Mouse (Mus musculus): Measurements from ENCODE around the gene Irak2.

The Irak2 gene

DNA sequence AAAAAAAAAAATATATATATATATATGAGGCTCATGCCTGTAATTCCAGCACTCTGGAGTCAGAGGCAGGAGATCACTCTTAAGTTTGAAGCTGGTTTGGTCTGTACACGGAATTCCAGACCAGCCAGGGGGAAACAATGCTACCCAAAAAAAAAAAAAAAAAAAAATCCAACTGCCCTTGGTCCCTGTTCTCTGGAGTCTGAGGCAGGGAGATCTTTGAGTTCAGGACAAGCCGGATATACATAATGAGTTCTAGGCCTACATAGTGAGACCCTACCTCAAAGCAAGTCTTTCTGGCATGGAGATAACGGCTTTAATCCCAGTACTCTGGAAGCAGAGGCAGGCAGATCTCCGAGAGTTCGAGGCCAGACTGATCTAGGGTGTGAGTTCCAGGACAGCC, 14.9 kb upstream of the Irak2 start:
- TF ChIP-seq GATA4 (IDR thresholded peaks at IDR 0.05; ENCODE audit: insufficient replicate concordance, low read length): no peak

DNA sequence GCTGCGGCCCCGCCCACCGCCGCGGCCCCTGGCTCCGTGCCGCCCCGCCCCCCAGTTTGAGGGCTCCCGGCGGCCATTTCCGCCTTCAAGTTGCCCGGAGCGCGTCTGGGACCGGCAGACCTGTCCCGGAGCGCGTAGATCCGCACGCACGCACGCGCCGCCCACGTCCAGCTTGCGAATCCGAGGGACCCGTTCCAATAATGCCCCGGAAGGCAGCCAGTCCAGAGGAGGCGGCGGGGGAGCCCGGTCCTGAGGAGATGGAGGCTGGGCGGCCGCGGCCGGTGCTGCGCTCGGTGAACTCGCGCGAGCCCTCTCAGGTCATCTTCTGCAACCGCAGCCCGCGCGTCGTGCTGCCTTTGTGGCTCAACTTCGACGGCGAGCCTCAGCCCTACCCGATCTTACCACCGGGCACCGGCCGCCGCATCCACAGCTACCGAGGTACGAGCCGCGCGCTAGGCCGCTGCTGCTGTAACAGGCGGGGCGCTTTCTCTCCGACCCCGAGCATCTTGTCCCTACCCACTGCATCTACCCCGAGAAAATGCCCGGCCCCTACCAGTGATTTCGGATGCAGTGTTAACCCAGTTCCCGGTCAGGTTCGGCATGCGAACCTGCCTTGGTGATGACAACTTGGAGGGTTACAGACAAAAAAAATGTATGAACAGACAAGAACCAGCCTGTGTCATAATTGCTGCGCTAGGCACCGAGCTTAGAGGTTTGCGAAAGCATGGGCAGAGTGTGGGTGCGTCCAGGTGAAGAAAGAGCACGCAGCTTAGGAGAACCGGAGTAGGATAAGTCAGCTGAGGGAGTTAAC, 14.1 kb upstream of the Irak2 start, which contains the start of gene Vhl:
Gene Vhl, plus strand, starts transcription at position 19 of the 811 bp plus-strand sequence.
- TF ChIP-seq GATA4 (IDR thresholded peaks at IDR 0.05; ENCODE audit: insufficient replicate concordance, low read length): no peak

- no peak for TF ChIP-seq GATA4 (IDR thresholded peaks at IDR 0.05; ENCODE audit: insufficient replicate concordance, low read length)
Observed at GRCm38 (mm10) chr6:113624989-113625770, 13.1 kb upstream of the Irak2 start.

- TF ChIP-seq GATA4 (IDR thresholded peaks at IDR 0.05; ENCODE audit: insufficient replicate concordance, low read length): no peak
Observed at GRCm38 (mm10) chr6:113630322-113630721, 7.9 kb upstream of the Irak2 start.

DNA sequence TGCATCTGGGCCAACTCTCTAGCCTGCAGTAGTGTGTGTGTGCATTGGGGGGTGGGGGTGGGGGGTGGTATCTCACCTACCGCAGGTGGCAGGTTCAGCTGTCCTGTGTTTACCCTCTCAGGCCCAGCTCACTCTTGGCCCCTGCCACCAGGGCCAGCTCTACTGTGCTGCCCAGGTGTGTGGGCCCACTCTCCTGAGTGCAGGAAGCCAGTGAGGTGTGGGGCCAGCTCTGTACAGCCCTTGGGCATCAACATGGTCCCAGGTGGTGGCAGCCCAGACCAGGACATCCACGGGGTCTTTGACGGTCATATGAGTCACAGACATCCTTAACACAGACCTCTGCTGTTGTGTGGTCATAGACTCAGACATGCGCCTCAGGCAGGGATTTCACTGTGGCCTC, 5.4 kb upstream of the Irak2 start:
- no peak for TF ChIP-seq GATA4 (IDR thresholded peaks at IDR 0.05; ENCODE audit: insufficient replicate concordance, low read length)

GRCm38 (mm10) chr6:113639201-113639600, 934 bp downstream of the Irak2 start:
- TF ChIP-seq GATA4 (IDR thresholded peaks at IDR 0.05; ENCODE audit: insufficient replicate concordance, low read length): no peak

- no peak for TF ChIP-seq GATA4 (IDR thresholded peaks at IDR 0.05; ENCODE audit: insufficient replicate concordance, low read length)
Observed at GRCm38 (mm10) chr6:113642605-113643004, 4.3 kb downstream of the Irak2 start.

DNA sequence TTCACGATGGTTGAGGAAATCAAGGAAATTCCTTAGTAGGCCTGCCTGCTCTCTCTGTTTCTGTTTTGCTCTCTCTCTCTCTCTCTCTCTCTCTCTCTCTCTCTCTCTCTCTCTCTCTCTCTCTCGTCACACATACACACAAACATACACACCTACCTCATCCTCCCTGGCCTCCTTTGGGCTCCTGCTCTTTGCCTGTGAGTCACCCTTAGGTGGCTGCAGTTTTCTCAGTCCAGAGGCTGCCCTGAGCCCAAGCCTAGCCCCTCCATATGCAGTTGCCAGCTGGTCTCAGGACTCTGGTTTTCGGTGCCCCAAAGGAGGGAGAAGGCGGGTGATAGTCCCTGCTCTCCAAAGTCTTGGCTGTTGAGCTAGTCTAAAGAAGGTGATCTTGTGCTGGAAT, 4.8 kb downstream of the Irak2 start:
- TF ChIP-seq GATA4 (IDR thresholded peaks at IDR 0.05; ENCODE audit: insufficient replicate concordance, low read length): no peak

DNA sequence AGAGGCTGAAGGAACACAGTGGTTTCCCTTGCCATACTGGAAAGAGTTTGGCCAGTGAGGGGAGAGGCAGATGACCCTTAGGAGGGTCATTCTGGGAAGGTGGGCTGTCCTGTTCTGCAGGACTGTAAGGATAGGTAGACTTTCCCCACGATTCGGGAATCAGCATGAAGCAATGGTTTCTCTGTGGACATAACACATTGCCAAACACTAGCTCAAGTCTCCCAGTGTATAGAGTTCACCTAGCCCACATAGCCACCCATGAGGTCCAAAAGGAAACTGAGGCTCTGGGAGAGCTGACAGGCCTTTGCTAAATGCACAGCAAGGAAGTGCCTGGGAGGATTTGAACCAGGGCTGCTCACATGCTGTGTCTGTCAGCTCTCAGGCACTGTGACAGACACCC, 5.7 kb downstream of the Irak2 start:
- TF ChIP-seq GATA4 (IDR thresholded peaks at IDR 0.05; ENCODE audit: insufficient replicate concordance, low read length): no peak

DNA sequence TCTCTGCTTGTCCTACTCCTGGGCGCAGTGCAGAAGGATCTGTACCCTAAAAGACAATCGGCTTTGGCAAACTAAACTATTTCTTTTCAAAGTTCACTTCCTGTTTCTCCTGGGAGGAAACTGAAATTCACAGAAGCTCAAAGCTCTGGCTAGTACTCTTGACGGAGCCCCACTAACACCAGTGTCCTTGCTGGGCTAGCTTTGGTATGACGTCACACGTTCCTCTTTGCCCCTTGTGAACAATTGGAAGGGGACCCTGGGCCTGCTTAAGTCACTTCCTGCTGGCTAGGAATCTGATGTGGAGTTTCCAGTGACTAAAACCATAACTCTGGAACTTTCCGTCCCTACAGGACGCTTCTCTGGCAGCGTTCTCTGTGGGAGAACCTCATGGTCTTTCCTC, 6.5 kb downstream of the Irak2 start:
- no peak for TF ChIP-seq GATA4 (IDR thresholded peaks at IDR 0.05; ENCODE audit: insufficient replicate concordance, low read length)

GRCm38 (mm10) chr6:113649346-113650196, 11.3 kb downstream of the Irak2 start:
- no peak for TF ChIP-seq GATA4 (IDR thresholded peaks at IDR 0.05; ENCODE audit: insufficient replicate concordance, low read length)

DNA sequence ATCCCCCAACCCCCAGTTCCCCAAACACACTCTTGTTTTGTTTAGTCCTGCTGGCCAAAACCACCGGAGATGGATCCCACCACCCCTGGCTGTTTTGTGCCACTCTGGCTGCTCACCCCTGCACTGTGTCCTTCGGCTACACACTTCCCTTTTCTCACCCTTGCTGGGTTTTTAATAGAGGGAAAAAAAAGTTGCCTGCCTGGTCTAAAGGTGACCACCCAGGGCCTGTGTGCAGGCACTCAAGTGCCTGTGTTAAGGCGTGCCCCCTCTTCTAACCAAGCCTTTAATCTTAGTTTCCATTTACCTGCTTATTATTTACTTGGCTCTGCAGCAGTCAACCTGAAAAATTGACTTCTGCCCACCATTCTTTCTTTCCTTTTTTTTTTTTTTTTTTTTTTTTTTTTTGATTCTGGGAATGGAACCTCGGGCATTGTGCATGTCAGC, 12.0 kb downstream of the Irak2 start:
- no peak for TF ChIP-seq GATA4 (IDR thresholded peaks at IDR 0.05; ENCODE audit: insufficient replicate concordance, low read length)

GRCm38 (mm10) chr6:113651626-113652025, 13.4 kb downstream of the Irak2 start:
- no peak for TF ChIP-seq GATA4 (IDR thresholded peaks at IDR 0.05; ENCODE audit: insufficient replicate concordance, low read length)

DNA sequence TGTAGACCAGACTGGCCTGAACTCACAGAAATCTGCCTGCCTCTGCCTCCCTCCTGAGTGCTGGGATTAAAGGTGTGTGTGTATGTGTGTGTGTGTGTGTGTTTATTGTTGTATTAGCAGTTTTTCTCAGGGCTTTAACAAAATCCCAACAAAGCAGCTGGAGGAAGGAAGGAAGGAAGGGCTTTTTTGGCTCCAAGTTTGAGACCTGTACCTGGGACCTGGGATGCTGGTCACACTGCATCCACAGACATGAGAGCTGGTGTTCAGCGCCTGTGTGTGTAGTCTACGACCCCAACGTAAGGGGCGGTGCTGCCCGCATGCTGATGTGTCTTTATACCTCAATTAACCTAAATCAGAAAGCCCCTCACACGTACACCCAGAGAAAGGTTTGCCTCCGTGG, 15.3 kb downstream of the Irak2 start:
- TF ChIP-seq GATA4 (IDR thresholded peaks at IDR 0.05; ENCODE audit: insufficient replicate concordance, low read length): no peak

GRCm38 (mm10) chr6:113654102-113654501, 15.8 kb downstream of the Irak2 start:
- TF ChIP-seq GATA4 (IDR thresholded peaks at IDR 0.05; ENCODE audit: insufficient replicate concordance, low read length): no peak

All from liver, adult (tissue).